Mouse (Mus musculus) cerebellum, adult 8-10 months (tissue): ENCODE results near the gene Bola3.
A peak's percentile ranks its signal among the peaks of the same experiment; 100 is the strongest.

ENCODE experiments used
- DNase-seq: peaks from one replicate; pipeline ENCODE4 v3.0.0; 2022

The Bola3 gene

DNA sequence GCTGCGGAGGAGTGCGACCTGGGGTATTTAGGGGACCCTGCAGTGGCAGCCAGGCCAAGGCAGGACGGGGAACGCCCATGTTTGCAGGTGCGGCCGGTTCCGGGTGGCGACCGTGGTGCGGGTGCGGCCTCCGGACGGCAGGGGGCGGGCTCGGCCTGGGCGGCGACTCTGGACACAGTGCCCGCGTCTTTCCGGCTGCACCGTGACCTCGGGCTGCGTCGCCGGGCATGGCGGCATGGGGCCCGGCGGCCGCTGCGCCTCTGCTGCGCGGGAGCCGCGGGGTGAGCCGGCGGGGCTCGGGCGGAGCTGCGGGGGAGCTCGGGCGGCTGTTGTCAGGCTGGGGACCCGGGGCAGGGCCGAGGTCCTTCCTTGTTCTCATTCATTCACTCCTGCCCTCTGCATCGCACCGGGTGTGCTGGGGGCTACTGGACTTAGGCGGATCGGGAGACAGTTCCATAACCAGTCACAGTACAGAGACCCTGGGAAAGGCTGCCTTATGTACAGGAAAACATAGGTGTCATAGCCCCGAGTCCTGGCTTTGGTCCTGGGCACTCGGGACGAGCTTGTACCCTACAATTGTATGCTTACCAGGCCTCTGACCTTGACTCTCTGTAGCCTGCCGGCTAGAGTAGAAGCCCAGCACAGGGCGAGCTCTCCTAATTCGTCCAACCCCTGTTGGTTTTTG is 469 bp downstream of the Bola3 start:
- DNase-seq: peak; percentile 94

DNA sequence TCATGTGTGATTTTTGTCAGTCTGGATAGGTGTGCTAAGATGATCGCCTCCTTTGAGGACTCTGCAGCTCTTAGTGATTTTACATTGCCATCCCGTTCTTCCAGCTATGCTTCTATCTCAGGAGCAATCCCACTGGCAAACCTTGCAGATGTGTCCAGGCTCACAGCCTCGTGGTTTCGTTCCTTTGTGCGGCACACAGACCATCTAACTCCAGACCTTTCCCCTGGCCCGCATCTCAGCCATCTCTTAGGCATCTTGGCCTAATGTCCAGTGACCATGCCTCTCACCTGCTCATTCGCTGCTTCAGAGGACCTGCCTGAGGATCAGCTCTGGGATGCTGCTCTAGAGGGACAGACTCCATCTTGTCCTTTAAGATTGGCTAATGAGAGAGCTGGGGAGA is 1.2 kb downstream of the Bola3 start:
- DNase-seq: no peak

DNA sequence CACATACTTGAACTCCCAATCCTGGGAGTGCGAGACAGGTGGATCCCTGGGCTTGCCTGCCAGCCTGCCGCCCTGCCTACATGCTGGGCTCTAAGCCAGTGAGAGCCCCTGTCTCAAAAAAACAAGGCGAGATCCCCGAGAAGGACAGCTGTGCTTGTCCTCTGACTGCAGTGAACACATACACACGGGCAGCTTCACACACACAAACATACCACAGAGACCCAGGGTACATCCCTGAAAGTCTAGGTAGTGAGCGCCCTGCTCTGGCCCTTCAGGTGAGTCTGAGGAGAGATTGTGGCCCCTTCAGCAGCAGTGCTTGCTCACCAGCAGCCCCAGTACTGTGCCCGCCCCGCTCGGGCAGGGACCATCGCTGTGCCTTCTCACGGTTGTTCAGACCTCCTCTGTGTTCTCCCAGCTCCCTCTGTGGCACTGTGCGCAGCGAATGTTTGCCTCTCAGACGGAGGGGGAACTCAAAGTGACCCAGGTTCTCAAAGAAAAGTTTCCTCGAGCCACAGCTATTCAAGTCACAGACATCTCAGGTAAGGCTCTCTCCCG is 2.0 kb downstream of the Bola3 start:
- no peak for DNase-seq

DNA sequence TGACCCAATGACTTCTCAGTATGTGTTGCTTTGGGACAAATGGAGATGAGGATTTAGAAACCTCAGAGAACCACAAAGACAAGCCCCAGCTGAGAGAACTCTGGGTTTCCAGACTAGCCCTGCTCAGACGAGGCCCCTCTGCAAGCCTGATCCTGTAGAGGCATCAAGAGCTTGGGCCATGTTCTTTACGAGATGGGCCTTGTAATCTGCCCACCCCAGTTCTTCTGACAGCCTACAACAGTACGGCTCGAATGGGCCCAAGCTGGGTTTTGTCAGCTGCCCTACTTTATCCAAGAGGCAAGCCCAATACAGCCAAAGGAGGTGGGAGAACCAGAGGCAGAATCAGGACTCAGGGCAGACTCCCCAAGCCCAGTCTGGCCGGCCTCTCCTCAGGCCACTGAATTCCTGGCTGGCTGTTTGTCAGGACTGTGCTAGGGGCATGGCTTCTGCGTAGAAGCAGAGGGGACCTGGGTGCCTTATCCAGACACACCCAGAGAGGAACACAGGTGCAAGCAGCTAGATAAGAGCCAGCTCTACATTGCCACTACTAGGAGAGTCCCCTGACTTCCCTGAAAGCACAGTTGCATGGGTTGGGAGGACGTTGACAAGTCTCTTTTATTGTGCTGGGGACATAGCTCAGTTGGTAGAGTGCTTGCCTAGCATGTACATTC is 2.7 kb downstream of the Bola3 start:
- no peak for DNase-seq

DNA sequence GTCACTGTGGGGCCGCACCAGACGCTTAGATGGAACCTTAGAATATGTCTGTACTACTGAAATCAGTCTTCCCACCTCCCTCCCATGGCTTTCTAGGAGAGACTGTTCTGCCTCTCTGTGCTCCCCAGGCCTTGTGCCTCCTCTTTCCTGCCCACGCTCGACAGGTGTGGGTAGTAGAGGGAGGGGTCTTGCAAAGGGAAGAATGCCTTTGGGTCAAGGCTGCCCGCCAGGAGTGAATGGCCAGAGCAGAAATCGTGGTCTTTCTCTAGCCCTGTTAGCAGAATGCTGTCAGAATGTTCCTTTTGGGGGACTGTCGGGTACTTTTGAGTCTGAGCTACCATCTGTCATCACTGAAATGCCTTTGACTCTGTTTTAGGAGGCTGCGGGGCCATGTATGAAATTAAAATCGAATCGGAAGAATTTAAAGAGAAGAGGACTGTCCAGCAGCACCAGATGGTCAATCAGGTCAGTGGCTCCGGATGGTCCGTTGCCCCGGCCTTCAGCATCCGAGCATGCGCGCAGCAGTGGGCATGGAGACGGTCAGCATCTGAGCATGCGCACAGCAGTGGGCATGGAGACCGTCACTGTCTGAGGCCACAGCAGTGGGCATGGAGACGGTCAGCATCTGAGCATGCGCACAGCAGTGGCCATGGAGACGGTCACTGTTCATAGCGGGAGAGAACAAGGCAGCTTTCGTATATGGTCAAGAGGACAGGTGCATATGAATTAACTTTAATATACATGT is 3.9 kb downstream of the Bola3 start:
- DNase-seq: peak; percentile 82

DNA sequence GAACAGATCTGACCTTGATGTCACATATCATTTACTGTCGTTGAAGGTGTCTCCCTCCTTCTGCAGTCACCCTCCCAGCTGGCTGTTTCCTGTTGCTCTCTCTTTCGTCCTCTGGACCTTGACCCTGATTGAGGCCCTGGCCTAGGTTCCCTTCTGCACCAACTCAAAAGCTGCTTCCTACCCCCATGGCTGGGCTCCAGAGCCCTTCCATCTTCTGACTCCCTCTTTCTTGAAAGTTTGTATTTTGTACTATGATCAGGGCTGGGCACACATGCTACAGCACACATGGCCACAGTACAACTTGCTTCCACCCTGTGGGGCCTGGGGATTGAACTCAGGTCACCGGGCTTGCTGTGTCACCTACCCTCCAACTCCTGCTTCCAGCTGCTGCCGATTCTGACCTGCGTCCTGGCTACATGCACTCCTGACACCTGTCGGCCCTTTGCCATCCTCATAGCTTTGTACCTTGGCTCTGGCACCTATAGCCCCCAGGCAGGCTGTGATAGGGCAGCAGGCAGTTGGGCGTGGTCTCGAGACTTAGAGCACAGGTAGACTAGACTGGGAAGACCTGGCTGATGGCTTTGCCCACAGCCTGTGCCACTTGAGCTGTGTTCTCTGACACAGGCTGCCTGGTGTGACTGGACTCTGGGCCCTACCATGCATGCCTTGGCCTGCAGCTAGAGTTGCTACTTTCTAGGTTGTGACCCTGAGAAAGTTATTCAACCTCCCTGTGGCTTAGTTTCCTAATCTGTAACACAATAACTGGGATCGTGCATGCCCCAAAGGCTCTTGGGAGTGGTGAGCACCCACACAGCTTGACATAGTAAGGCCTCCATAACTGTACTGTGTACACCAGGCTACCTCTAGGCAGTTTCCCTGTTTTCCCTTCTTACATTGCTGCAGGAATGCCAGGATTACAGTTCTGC is 6.2 kb downstream of the Bola3 start:
- peak; percentile 28 for DNase-seq

DNA sequence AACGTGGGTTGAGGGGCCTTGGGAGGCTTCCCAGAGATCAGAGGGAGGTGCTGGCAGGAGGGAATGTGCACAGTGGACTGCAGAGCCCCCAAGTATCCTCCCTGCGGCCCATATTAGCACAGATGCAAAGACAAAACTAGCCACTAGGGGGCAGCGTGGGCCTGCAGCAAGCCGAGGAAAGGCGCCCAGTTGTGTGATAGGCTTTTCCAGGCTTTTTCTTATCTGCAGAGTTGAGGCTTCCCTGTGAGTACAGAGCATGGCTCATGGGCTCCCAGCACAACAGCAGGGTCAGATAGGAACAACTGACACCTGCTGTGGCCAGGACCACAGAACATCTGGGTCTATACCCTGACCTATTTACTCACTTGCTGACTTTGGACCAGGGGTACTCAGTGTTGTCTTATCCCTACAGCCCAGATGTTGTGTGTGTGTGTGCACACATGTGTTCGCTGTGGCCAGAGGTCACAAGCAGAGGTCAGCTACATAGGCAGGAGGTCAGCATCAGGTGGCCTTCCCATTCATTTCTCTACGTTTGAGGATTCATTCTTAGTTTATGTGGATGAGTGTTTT is 7.7 kb downstream of the Bola3 start:
- peak; percentile 88 for DNase-seq

DNA sequence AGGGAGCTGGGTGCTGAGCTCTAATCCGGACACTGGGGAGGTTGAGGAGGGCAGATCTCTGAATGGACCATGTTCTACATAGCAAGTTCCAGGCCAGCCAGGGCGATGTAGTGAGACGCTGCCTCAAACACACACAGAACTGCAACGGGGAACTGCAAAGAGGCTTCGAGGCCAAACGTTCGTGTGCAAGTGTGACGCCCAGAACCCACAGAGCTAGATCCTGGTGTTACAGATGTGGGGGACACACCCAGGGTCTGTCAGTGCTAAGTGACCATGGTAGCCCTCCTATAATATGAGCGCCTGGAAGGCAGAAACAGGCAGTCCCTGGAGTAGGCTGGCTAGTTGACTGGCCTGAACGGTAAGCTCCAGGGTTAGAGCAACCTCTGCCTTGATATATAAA is 8.5 kb downstream of the Bola3 start:
- DNase-seq: no peak

DNA sequence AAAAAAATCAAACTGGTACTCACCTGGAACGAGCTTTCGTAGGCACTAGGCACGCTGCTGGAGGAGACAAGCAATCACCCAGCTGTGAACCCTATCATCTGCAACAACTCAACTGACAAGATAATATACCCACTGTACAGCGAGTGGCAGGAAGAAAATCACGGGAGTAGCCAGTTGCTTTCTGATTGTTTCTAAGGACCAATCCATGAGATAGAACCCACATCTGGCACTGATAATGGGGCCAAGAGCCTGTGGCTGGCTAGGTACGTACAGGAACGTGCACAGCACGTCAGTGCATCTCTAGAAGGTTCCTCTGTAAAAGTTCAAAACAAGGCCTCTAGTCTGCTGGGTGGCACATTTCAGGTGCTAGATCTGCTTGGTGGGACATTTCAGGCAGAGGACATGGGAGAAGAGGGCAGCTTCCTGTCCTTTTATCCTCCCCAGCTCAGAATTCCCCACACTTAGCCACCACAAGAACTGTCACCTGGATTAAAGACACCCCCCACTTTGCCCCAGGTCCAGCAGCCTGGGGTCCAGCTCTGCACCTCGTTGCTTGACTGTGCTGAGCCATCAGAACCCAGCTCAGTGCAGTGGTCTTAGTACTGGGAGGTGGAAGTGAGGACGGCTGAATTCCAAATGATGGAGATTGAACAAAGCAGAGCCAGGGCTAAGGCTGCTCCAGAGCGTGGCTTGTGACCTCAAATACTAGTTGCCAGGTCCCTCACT is 12.7 kb downstream of the Bola3 start:
- DNase-seq: no peak

DNA sequence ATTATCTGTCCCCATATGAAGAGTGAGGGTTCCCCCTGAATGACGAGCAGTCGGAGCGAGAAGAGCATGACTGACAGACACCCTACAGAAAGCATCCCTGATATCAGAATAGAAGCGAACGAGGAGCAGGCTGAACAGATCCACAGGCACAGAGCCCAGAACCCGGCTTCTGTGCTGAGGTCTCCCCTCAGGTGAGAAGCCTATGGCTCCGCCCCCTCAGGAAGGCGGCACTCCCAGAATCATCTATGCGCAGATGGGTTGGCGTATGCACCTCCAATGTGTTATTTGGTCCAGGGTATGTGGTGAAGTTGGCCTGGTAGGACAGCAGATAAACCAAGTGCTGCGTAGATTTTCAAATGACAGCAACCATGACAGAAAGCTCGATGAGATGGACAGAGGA is 14.1 kb downstream of the Bola3 start:
- no peak for DNase-seq

DNA sequence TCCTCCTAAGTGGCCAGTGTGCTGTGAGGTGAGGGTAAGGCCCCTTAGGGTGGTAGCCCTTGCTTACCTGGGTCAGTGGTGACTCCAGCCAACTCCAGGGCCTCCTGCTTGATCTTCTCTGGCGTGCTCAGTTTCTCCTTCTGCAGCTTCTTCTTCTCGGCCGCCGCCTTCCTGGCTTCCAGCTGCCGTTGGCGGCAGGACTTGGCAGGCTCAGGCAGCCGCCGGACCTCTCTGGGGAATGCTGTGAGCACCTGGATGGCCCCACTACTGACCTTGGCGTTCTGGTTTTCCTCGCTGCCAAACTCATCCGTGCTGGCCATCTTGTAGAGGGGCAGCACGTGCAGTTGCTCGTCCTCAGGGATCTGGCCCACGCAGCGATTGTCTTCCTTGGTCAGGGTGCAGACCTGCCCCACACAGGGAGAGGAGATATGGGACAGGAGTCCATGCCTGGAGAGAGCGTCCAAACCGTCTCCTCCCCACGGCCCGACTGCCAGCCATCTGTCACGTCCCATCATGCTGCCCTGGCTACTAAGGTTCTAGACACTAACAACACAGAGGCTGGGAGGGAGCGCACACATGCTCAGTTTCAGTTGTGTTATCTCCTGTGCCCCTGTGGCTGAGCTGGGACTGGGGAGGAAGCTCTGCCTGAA is 21.5 kb downstream of the Bola3 start:
- DNase-seq: peak; percentile 64

DNA sequence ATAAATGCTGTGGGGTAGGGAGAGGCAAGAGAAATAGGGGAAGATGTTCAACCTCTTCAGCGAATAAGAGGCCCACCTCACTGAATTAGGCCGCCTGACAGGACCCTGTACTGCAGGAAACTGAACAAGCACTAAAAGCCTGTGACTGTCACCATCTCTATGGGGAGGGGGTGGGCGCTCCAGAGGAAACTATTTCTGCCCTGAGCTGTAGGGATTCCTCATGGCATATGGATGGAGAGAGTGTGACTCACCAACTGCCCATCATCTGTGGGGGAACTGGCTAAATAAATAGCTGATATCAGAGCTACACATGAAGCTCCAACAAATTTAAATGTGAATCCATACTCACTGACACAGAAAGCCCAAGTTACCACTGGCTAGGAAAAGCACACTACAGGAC is 22.4 kb downstream of the Bola3 start:
- no peak for DNase-seq

DNA sequence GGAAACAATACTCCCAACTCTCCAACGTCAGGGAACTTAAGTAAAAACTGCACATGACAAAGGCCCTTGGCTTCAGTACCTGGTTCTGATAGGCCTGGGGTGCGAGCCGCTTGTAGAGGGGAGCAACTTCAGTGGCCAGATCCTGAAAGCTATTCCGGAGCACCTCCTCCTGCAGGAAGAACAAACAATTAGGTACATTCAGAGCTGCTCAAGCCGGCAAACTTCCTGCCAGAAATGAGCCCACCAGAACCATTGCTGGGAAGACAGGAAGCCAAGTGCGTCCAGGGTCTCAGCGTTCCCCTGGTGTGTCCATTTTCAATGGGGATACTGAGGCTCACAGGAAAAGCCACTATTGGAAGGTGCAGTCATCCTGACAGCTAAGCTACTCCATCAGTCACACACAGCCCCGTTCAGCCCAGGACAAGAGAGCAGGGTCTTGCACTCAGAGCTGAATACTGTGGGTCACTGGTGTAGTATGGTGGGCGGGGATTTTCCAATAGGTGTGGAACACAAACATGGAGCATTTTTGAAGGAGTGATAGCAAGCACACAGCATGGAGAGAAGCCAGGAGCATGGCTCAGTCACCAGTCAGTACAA is 24.9 kb downstream of the Bola3 start:
- no peak for DNase-seq

DNA sequence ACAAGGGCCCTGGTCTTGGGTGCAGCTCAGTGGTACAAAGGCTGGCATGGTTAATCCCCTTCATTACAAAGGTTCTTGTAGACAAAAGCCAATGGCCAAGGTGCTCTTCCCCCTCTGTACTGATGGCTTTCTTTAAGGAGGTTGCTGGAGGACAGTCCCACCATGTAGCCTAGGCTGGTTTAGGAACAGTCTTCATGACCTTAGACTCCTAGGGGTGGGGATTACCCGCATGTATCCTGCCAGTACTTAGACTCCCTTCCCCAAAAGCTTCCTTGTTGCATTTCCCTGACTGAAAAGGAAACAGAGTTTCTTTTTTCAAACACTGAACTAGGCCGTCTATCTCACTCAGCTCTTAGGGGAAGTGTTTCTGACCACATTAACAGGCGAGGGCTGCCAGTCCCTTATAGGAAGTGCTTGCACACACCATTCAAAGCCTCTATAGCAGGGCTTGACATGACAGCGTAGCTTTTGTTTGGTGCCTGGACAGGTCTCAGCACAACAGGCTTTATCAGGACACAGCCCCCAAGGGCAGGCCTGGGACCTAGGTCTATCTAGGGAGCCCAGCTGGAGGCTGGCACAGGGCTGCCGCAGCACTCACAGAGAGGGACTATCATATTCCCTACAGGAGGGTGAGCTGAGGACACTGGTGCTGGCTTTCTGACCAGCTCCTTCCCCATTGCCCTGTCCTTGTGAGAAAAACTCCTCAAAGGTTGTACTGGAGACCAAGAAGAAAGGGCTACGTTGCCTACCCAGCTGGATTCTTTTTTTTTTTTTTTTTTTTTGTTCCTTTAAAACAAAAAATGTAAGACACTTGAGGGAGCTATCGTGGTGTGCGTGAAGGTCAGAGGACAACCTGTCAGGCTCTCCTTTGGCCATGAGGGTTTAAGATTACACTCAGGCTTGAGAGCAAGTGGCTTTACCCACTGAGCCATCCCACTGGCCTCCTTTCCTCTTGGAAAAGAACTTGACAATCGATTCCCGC is 32.9 kb downstream of the Bola3 start:
- DNase-seq: no peak

DNA sequence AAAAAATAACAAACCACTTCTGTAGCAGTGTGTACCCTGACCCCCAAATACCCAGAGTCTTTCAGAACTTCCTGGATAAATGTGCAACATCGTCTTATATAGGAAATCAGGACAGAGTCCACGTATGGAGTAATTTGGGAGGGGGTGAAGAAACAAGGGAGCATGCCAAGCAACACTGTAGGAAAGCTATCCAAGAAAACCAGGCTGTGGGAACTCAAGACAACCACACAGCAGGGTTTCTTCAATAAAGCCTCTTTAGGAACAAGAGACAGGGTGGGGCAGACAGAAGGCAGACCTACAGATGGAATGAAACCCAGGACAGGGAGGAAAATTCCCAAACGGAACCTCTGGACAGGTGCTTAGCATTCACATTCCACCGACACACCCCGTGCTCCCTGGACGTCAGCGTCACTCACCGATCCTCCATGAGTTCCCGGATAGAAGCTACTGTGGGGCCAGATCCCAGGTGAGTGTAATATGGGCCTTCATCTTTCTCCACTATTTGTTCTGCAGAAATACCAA is 36.7 kb downstream of the Bola3 start:
- DNase-seq: no peak

DNA sequence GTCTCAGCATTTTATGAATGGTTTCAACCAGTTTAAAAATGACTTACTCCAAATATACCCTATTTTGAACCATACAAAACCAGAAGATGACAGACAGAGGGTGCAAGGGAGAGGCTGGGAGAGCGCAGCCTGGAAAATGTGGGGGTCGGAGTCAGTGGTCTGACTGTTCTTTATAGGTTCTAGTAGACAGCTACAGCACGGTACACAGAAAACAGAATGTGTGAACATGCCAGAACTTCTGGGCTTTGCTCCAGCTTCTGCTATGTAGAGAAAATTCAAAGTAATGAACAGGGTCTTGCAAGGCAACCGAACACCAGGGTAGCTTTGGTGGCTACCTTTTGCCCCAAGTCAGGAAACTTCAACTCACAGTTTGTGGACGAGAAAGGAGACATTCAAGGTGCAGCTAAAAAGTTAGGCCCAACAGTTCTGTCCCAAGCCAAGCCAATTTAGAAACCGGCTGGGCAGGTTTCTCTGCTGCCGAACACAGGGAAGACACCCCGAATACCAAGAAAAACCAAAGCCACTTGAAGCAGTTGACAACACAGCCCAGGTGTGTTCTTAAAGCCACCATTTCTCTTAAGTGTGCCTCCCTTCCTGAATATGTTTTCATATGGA is 43.3 kb downstream of the Bola3 start:
- DNase-seq: no peak

DNA sequence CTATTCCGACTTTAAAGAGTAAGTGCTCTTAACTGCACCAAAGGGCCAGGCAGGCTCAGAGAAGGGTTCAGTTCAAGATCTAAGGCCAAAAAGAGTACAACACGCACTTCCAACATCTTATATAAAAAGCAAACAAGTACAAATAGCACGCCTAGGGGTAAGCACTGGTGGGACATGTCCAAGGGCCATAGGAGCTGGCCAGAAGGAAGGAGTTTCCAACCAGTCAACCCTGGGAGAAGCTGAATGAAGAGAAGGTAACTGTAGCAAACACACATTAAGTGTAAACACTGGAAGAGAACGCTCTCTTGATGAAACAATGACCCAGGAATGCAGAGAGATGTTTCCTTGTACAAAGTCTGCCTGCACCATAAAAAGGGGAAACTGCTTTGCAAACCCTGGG is 45.2 kb downstream of the Bola3 start:
- no peak for DNase-seq

DNA sequence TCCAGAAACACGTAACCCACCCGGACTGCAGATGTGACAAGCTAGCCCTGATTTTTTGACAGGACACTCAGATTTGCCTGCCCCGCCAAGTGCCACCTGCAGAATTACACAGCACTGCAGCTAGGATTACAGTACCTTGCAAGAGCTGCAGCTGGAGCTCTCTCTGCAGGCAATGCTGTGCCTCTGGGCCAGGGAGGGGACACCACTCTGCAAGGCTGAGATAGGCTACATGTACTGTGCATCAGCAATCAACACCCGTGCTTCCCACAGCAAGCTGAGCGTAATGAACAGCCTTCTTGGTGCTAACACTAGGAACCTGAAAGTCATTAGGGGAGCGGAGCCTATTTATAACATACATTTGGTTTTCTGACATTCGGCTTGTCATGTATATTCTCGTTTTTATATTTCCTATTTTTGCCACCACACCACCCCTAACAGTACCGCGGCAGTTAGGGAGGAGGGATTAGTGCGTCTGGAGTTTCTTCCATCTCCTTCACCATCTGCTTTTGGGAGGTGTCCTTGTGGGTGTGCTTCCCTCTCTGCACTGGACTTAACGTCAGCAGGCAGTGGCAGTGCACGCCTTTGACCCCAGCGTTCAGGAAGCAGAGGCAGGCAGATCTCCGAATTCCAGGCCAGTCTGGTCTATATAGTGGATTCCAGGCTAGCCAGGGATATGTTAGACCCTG is 46.7 kb downstream of the Bola3 start:
- DNase-seq: no peak
